Mouse (Mus musculus) G1E (cell line): ENCODE measurements at regions not wholly inside any gene's neighbourhood (a gene's known extent, or its start where the extent isn't known, plus 50 kb on each side); places are given as distances from the start of the nearest gene placed in this dataset.

ENCODE experiments used
- CTCF ChIP-seq: IDR thresholded peaks from 2 replicates; pipeline ENCODE4 v1.5.1; 2012; ENCODE audit warnings: low read depth, low read length, inconsistent platforms, mixed read lengths
- POLR2AphosphoS5 ChIP-seq: IDR thresholded peaks from 2 replicates; pipeline ENCODE4 v1.6.1; 2012; ENCODE audit warnings: low read depth, low read length, inconsistent platforms; ENCODE audit not compliant: insufficient replicate concordance

GRCm38 (mm10) chr6:9834884-9835476, 886.7 kb downstream of the Nxph1 start:
- TF ChIP-seq POLR2AphosphoS5 (no peak), CTCF (no peak)
